Mouse (Mus musculus) heart, embryonic 10.5 days (tissue): ENCODE data around the gene Celf2. TPM values are rescaled to one million over a fixed set of nuclear protein-coding genes. Genes with fewer than 3 reads are reported as not detected.

ENCODE experiments used
- DNase-seq: peaks from one replicate; pipeline ENCODE4 v3.0.0-alpha.2; 2017; ENCODE audit warnings: low spot score
- H3K27ac ChIP-seq: fragments of 300-500 bp; sonication (generic); 2 replicates; pipeline ENCODE4 v1.5.1; 2016; ENCODE audit warnings: mild to moderate bottlenecking
- H3K27me3 ChIP-seq: fragments of 300-500 bp; sonication (generic); 2 replicates; pipeline ENCODE4 v1.6.1; 2016; ENCODE audit warnings: mild to moderate bottlenecking; ENCODE audit not compliant: poor library complexity, insufficient read depth, severe bottlenecking
- H3K36me3 ChIP-seq: fragments of 300-500 bp; sonication (generic); 2 replicates; pipeline ENCODE4 v1.6.1; 2016; ENCODE audit warnings: mild to moderate bottlenecking, moderate library complexity
- H3K4me1 ChIP-seq: fragments of 300-500 bp; sonication (generic); 2 replicates; pipeline ENCODE4 v1.6.1; 2016; ENCODE audit warnings: mild to moderate bottlenecking
- H3K4me3 ChIP-seq: fragments of 300-500 bp; sonication (generic); 2 replicates; pipeline ENCODE4 v1.5.1; 2016; ENCODE audit warnings: mild to moderate bottlenecking, moderate library complexity
- H3K9me3 ChIP-seq: fragments of 300-500 bp; sonication (generic); 2 replicates; pipeline ENCODE4 v1.6.1; 2016; ENCODE audit warnings: mild to moderate bottlenecking, moderate library complexity
- WGBS: fragments of 180-500 bp; shearing (Covaris S2); methylation state at CpG from one replicate; pipeline ENCODE4 v1.1.7; 2016; 5-methylcytosine and 5-hydroxymethylcytosine counted together
- polyA plus RNA-seq: library from polyadenylated mRNA; unstranded; fragments of >200 nt; fragmentation: Nextera tagmentation; extraction: Ambion mirVana; gene quantifications from 2 replicates; pipeline ENCODE4 v1.2.1, GENCODE M21; 2016

Celf2 gene
- polyA plus RNA-seq, 1 experiment from 2014 or later, result 38.2 TPM

DNA sequence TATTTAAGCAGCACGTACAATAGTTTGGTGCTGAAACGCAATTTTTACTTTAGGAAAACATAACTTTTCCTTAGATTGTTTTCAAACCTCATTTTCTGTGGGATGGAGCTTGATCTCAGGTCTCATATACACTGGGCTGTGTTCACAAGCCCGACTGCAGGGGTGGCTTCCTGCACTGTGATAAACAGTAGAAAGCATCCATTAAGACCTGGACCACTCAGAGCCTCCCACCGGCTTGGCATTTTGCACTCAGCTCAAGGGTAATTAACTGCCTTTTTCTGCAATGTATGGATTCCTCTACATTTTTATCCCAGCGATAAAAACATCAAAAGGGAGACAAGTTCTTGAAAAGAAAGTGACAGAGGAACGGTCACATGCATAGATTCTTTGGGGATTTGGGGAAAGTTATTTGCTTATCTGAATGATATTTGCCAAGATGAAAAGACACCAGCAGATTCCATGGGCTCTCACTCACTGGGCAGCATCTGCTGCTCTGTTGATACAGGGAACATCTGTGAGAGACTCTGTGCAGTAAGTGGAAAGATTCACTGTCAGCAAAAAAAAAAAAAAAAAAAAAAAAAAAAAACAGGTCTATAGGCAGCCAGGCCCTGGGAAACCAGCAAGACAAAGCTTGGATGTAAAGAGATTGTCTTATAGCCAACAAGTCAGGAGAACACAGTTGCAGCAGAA is 465.4 kb downstream of the Celf2 start:
- WGBS, result 68% methylated on average over 6 of the region's 6 CpGs
- no peaks in the 10 kb centered on the region for H3K27me3 ChIP-seq
- DNase-seq, result no peak

DNA sequence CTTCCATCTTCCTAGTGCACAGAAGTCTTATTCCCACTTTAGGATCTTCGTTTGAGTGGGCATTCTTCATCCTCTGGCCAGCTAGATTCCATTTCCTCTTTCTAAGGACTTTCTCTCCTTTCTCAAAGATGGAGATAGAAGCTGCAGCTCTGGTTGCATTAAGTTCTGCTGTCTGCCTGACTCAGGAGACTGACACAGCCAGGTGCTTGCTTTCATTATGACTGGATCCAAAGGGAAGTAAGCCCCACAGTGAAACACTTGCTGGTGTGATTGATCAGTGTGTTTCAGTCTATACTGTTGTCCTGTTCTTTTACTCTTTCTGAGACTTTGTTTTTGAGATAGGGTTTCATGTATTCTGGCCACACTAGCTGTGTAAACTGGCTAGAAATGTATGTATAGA is 468.4 kb downstream of the Celf2 start:
- H3K27ac ChIP-seq, result no peak overlapping the region
- H3K4me1 ChIP-seq, result no peaks in the 10 kb centered on the region
- no peaks in the 10 kb centered on the region for H3K27me3 ChIP-seq
- no peak for DNase-seq
- no peak overlapping the region for H3K4me3 ChIP-seq
- 61% methylated on average over 1 of the region's 1 CpGs for WGBS
- H3K9me3 ChIP-seq, result no peaks in the 10 kb centered on the region
- no peaks in the 10 kb centered on the region for H3K36me3 ChIP-seq

More for the DNA sequence above, 465.4 kb downstream of the Celf2 start:
- no peak overlapping the region for H3K4me3 ChIP-seq
- H3K9me3 ChIP-seq, result no peaks in the 10 kb centered on the region
- no peak overlapping the region for H3K27ac ChIP-seq
- no peaks in the 10 kb centered on the region for H3K4me1 ChIP-seq
- H3K36me3 ChIP-seq, result 0 out of 2 replicates have a peak, but pooled peaks cover 3% of the 10 kb centered on the region

DNA sequence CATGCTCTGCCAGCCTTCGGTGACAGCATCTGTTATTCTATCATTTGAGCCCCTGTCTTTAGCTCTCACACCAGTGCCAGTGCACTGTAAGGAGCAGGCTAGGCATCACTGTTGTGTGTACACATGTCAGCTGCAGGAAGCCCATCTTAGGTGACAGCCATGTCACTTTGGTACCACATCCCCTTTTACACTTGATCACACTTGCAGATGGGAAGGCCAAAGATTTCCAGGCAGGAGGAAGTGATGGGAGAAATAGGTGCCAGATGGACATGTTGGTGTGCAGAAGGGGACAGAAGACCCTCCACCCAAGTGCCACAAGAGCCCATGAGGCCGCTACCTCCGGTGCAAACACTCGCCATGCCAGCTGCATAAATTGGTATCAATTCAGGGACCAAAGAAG is 470.4 kb downstream of the Celf2 start:
- H3K4me1 ChIP-seq, result no peaks in the 10 kb centered on the region

DNA sequence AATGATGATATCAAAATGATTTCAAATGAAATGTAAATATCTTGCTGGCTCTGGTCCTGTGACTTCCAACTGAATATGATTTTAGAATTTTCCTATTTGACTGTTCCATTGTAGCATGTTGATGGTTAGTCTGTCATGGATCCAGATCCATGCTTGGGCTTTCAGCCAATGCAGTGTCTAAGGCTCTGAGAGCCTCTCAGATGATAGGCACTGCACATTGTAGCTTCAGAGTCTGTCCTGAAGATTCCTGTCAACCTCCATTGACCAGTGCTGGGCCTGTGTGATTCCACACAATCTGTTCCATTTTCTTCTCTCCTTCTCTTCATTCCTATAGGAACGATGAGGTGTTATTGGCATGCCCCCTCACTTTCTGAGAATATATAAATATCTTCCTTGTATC is 478.0 kb downstream of the Celf2 start:
- no peak for DNase-seq
- Histone ChIP-seq H3K4me1 (no peaks in the 10 kb centered on the region), H3K36me3 (no peaks in the 10 kb centered on the region), H3K27me3 (no peaks in the 10 kb centered on the region), H3K9me3 (no peaks in the 10 kb centered on the region), H3K27ac (no peak overlapping the region), H3K4me3 (no peak overlapping the region)
- WGBS, result 88% methylated on average over 1 of the region's 1 CpGs

More for the DNA sequence above, 470.4 kb downstream of the Celf2 start:
- Histone ChIP-seq H3K27ac (no peak overlapping the region), H3K36me3 (no peaks in the 10 kb centered on the region), H3K27me3 (no peaks in the 10 kb centered on the region), H3K9me3 (no peaks in the 10 kb centered on the region), H3K4me3 (no peak overlapping the region)
- DNase-seq, result no peak
- WGBS, result 85% methylated on average over 4 of the region's 4 CpGs

DNA sequence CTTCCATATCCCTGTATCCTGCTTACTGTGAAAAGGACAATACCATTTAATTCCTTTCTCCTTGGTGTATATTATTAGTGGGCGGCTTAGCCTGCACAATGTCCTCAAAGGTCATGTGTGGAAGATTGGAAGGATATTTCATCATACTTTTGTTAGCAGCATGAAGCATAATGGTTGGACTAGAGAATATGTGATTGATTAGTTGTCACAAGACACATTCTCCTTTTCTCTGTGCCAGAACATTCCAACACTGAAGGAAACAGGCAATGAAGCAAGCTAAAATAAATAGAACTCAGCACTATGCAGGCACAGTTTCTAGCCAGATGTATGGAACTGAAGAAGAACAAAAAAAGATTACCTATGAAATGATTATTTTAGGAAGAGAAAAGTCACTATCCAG is 482.6 kb downstream of the Celf2 start:
- WGBS, result 86% methylated on average over 1 of the region's 1 CpGs
- Histone ChIP-seq H3K9me3 (no peaks in the 10 kb centered on the region), H3K36me3 (no peaks in the 10 kb centered on the region), H3K4me1 (no peaks in the 10 kb centered on the region), H3K27me3 (no peaks in the 10 kb centered on the region), H3K4me3 (no peak overlapping the region), H3K27ac (no peak overlapping the region)
- DNase-seq, result no peak

DNA sequence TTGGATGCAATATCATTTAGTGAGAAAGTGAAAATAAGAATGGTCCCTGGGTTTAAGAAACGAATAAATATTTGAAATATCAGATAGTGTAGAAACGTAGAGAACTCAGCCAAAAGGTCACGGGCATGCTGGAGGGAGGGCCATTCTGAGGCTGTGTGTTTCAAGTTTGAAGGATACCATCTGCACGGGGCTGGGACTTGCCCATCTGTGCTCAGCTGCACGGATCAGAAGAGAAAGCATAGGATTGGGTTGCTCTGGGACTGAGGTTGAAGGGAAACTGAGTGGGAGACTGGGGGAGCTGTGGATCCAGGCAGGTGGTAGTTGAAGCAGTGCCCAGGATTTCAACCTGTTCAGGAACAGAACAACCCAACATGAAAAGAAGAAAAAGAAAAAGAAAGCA is 483.8 kb downstream of the Celf2 start:
- Histone ChIP-seq H3K4me1 (no peaks in the 10 kb centered on the region), H3K36me3 (no peaks in the 10 kb centered on the region), H3K27ac (no peak overlapping the region), H3K27me3 (no peaks in the 10 kb centered on the region), H3K4me3 (no peak overlapping the region), H3K9me3 (no peaks in the 10 kb centered on the region)
- DNase-seq, result no peak
- 60% methylated on average over 5 of the region's 5 CpGs for WGBS

DNA sequence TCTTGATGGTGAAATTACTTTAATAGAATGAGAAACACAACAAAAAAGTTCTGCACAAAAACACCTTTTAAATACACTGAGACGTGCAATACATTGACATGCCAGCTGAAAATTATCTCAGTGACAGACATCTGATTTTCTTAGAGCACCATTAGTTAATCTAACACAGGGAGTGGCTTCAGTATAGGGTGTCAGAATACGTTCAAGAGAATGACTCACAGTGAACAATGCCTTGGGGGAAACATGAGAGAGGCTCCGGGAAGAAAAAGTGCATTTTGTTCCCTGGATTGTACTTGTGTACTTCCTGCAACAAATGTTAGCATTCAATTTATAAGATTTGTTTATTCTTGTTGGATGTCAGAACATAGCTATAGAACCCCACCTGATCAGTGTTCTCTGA is 487.2 kb downstream of the Celf2 start:
- 60% methylated on average over 3 of the region's 3 CpGs for WGBS
- H3K4me3 ChIP-seq, result no peak overlapping the region
- H3K4me1 ChIP-seq, result no peaks in the 10 kb centered on the region
- H3K27me3 ChIP-seq, result no peaks in the 10 kb centered on the region
- no peak for DNase-seq
- no peaks in the 10 kb centered on the region for H3K9me3 ChIP-seq
- H3K36me3 ChIP-seq, result 0 out of 2 replicates have a peak, but pooled peaks cover 4% of the 10 kb centered on the region
- H3K27ac ChIP-seq, result no peak overlapping the region

DNA sequence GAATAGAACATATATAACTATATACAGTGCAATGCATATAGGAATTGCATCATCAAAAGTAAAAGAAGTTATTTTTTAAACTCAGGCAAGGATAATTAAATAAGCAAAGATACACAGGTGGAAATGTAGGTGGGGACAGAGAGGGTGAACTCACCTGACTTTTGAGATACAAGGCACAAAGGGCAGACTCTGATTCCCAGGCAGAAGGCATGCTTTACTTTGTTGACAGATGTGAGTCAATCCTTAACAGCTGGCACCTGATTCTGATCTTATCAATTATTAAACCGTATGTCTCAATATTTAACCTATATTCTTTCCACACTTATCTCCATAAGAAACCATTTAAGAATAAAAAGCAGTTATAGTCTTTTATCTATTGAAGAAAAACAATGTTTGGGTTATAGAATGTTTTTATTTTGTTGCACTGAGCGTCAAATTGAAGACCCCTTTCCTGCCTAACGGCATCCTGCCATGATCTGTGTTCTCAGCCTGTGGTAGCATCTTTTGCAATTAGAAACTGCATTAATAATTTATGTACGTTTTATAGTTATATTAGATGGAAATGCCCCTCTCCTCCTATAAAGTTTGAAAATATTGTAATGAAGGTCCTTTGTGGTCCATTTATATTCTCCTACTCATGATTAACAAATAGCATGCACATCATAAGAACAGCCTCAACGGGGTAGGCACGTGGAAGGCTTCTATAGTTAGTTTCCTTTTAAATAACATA is 491.8 kb downstream of the Celf2 start:
- Histone ChIP-seq H3K27ac (no peak overlapping the region), H3K36me3 (0 out of 2 replicates have a peak, but pooled peaks cover 4% of the 10 kb centered on the region), H3K4me3 (no peak overlapping the region), H3K4me1 (no peaks in the 10 kb centered on the region), H3K9me3 (no peaks in the 10 kb centered on the region), H3K27me3 (no peaks in the 10 kb centered on the region)
- 85% methylated on average over 6 of the region's 6 CpGs for WGBS
- DNase-seq, result no peak

DNA sequence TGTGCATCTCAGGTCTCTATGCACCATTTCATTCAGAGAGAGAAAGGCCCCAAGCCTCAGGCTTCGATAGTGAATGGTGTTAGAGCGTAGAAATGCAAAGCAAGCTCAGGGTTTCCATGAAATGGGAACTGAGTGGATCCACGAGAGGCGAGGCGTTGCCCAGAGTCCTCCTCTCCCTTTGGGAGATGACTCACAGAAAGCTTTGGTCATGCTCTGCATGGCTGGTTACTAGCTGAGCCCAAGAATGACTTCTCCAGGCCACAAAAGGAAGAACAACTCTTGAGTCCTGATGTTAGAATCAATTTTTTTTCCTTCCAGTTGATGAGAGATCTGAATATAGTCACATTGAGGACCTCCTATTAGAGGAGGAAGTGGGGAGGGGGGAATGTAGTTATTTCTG is 496.2 kb downstream of the Celf2 start:
- Histone ChIP-seq H3K9me3 (no peaks in the 10 kb centered on the region), H3K4me3 (no peak overlapping the region), H3K36me3 (0 out of 2 replicates have a peak, but pooled peaks cover 5% of the 10 kb centered on the region), H3K4me1 (no peaks in the 10 kb centered on the region), H3K27ac (no peak overlapping the region), H3K27me3 (no peaks in the 10 kb centered on the region)
- whole genome bisulfite sequencing, result 86% methylated on average over 5 of the region's 5 CpGs
- DNase-seq, result no peak

DNA sequence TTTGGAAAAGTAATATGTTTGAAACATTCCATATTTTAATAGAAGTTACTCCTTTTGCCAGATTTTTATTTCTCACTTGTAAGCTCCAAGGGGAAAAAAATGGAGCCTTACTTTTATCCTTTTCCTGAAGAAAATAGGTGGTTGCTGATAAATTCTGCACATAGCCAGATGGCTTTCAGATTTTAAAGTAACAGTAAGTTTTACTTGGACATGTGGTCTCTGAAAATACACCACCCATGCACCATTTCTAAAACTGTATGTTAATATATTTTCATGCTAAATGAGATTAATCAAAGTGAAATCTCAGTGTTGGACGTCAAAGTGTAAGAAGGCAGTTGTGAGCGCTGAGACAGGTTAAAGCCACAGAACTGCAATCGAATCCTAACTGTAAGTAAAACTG is 502.5 kb downstream of the Celf2 start:
- Histone ChIP-seq H3K4me3 (no peak overlapping the region), H3K36me3 (peaks cover 5% of the 10 kb centered on the region; the same call in 1 of the 2 replicates), H3K4me1 (no peaks in the 10 kb centered on the region), H3K9me3 (no peaks in the 10 kb centered on the region), H3K27ac (no peak overlapping the region), H3K27me3 (no peaks in the 10 kb centered on the region)
- no peak for DNase-seq
- 88% methylated on average over 3 of the region's 3 CpGs for WGBS

DNA sequence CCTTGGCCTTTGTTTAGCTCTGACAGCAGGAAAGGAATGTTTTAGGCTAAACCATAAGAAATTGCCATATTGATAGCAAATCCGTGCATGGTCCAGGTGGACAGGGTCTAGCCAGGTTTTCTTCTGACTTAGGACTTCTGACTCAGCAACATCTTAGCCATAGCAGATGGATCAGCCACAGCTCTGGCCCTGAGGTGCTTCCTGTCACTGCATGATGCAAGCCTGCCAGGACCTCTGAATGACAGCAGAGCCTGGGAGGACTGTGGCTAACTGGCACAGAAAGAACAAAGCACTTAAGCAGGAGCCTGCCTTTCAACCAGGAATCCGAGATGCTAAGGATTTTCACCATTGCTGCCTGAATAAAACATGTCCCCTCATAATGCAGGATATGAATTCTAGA is 507.4 kb downstream of the Celf2 start:
- Histone ChIP-seq H3K27me3 (no peaks in the 10 kb centered on the region), H3K9me3 (no peaks in the 10 kb centered on the region), H3K27ac (no peak overlapping the region), H3K4me3 (no peak overlapping the region), H3K36me3 (peaks cover 6% of the 10 kb centered on the region; the same call in 1 of the 2 replicates), H3K4me1 (no peaks in the 10 kb centered on the region)
- WGBS, result 39% methylated on average over 2 of the region's 2 CpGs
- no peak for DNase-seq

DNA sequence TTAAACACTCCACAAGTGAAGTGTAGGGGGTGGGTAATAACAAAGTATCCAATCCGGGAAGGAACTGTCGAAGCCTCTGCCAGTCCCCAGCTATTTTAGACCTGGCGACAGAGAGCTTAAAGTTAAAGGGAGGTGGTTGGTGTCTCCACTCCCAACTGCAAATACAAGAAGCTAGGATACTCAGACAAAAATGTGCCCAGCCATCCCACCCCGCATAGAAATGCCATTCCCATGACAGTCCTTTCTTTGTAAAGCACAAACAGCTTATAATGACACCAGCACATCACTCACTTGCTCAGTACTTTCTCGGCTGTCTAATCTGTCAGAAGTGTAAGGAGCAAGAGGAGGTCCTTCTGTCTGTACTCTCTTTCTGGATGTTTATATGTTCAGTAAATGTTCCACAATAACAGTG is 518.3 kb downstream of the Celf2 start:
- no peak for DNase-seq
- H3K27me3 ChIP-seq, result no peaks in the 10 kb centered on the region
- no peak overlapping the region for H3K4me3 ChIP-seq
- H3K9me3 ChIP-seq, result no peaks in the 10 kb centered on the region
- WGBS, result 45% methylated on average over 5 of the region's 5 CpGs
- H3K27ac ChIP-seq, result no peak overlapping the region
- no peaks in the 10 kb centered on the region for H3K36me3 ChIP-seq
- peaks cover 11% of the 10 kb centered on the region; the same call in 1 of the 2 replicates for H3K4me1 ChIP-seq

DNA sequence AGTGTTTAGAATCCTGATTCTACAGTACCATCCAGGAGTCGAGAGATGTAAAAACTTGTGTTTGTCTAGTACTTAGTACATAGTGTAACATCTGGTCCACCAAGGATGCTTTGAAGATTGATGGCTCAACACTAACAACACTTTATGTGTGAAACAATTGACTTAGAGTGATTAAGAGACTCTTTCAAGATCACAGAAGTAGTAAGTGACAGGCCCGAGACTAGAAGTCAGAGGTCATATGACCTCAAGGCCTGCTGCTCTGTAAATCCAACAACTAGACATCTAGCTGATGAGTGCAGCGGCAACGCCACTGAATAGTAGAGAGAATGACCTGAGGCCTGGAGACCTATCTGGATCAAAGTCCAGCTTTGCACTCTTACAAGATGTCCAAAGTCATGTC is 523.7 kb downstream of the Celf2 start:
- no peak for DNase-seq
- WGBS, result 74% methylated on average over 4 of the region's 4 CpGs
- no peaks in the 10 kb centered on the region for H3K36me3 ChIP-seq
- no peak overlapping the region for H3K27ac ChIP-seq
- H3K9me3 ChIP-seq, result no peaks in the 10 kb centered on the region
- H3K27me3 ChIP-seq, result no peaks in the 10 kb centered on the region
- no peak overlapping the region for H3K4me3 ChIP-seq
- H3K4me1 ChIP-seq, result peaks cover 5% of the 10 kb centered on the region; the same call in 1 of the 2 replicates
